Mouse (Mus musculus) right cerebral cortex, postnatal 25 days (tissue): ENCODE data around the gene Mgat1.
"Not testable (repeated sequence)": the region's sequence is repeated elsewhere in the genome, so short reads cannot be mapped to it uniquely, and the experiment has no call there.

Experiments used
- DNase-seq: peaks from one replicate; pipeline ENCODE4 v3.0.0; 2022

Gene Mgat1

DNA sequence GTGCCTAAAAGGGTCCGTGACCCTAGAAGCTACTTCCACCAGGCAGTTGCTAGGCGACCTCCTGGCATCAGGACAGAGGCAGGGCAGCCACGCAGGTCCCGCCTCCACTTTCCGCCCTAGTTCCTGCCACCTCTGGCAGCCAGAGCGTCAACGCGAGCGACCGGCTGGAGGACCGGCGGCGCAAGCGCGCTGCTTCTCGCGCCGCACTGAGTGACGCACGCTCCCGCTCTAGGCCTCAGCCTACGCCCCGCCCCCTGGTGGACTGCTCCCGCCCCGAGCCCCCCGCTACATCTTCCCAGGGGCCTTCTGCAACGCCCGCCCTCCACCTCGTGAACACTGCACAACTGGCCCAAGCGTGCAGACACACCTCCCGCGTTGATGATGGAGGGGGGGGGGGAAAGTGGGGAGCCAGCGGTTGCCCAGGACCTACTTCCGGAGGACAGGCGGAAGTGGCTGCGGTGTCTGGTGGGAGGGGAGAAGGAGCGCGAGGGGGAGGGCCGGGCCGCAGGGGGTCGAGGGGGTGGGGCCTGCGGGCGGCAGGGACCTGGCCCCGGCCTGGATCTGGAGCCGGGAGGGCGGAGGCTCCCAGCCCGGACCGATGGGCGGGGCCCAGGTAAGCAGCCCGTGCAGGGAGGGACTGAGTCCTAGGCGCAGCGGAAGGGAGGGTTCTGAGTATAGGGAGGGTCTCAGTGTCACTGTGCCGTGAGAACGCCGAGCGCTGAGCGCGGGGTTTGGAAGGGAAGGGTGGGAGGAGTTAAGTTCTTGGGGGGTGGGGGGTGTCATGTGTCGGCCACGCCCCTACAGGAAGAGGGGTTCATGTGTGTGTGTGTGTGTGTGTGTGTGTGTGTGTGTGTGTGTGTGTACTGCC is at the start of gene Mgat1:
Gene Mgat1, plus strand, starts transcription at position 465 of the 868 bp plus-strand sequence.
- peak; percentile 92 for DNase-seq

- DNase-seq = not testable (repeated sequence)
Measured at GRCm38 (mm10) chr11:49194771-49195170, 49.2 kb upstream of the Mgat1 start.

DNA sequence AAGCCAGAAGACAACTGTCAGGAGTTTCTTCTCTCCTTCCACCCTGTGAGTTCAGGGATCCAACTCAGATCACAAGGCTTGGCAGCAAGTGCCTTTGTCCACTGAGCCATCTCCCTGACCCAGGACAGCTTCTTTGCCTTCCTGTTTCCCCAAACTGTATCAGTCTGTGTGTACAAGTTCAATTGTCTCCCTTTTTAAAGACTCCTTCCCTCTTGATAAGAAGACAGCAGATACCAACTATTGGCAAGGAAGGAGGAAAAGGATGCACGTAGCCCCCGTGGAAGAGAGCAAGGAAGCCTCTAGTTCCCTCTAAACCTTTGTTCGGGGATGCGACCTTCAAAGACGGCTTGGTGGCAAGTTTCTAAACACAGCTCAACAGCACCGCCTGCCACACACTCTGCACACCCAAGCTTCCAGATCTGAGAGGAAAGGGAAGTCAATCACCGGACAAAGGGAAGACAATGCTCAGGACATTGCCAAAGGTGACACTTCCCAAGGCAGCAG is 48.1 kb upstream of the Mgat1 start:
- no peak for DNase-seq

- DNase-seq = no peak
Measured at GRCm38 (mm10) chr11:49200666-49201065, 43.3 kb upstream of the Mgat1 start.

DNA sequence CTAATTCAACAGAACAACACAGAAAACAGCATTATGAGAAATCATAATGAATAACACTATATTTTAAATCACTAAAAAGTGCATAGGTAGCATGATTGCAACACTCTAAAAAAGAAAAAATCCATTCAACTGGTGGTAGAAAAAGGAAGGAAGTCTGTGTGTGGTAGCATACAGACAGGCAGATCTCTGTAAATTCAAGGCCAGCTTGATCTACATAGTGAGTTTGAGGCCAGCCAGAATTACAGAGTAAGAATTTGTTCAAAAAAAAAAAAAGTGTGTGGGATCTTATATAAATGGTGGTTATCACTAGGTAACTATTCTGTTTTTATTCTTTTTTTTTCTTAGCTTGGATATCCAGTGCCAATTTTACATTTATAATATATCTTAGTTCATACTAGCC is 42.8 kb upstream of the Mgat1 start:
- no peak for DNase-seq

DNA sequence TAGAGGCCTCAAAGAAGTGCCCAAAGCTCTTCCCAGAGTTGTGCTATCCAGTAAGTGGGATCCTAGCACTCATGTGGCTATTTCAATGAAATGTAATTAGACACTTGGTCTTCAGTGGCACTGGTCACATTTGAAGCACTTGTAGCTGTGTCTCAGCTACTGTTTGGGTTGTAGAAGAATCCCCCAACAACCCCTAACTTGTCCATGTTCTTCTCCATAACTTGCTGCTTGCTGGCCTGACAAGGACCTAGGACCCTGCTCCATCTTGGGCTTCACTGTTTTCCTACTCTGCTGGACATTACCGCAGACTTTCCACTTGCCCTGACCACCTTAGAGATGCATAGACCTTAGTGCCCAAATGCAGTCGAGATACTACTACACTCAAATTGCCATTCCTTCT is 41.9 kb upstream of the Mgat1 start:
- DNase-seq = no peak

DNA sequence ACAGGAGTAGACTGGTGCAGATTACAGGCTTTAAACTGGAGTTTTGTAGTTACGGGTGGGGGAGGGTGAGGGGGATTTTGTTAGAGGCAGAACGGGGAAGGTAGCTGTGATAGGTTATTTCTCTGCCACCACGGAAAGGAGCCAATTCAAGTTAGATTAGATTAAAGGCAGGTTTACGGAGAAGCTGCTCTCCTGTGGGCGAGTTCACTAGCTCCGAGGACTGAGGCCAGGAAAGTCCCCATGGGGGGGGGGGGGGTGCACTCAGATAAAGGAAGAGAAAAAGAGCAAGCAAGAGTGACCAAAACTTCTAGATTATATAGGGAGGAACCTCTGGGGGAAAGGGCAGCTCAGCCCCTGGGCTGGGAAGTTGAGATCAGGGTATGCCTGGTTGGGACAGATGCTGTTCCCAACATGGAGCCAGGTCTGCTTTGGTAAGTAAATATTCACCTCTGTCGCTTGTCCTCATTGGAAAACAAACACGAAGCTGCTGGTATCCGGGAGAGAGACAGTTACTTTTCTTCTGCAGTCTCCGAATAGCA is 41.4 kb upstream of the Mgat1 start:
- DNase-seq = peak; percentile 14

DNA sequence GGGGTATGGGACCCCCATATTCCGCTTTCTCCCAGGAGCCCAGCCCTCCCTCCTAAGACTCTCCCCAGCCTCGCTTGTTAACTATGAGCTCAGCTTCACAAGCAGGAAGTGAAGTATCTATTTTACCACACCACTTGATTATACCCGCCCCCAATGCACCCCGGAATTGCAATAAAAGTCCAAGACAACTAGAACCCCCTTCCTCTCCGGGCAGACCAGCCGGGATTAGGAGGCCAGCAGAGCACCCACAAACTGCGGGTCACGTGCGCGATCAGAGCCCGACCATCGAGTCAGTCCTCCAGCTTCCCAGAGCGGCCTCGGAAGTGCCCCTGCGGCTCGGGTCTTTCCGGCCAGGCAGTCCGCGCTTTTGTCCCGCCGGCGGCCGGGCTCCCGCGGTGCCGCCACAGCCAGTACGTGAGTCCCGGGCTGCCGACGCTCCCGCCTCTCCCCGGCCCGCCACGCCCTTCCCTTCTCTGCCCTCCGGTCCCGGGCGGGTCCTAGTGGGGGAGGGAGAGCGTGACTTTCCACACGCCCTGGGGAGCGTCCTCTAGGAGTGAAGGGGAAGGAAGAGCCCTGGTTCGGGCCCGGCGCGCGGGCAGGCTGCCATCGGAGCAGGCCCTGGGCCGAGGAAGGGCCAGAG is 40.7 kb upstream of the Mgat1 start, which contains the start of gene Zfp62:
Gene Zfp62, plus strand, starts transcription at position 164 of the 640 bp plus-strand sequence.
- peak; percentile 92 for DNase-seq

DNA sequence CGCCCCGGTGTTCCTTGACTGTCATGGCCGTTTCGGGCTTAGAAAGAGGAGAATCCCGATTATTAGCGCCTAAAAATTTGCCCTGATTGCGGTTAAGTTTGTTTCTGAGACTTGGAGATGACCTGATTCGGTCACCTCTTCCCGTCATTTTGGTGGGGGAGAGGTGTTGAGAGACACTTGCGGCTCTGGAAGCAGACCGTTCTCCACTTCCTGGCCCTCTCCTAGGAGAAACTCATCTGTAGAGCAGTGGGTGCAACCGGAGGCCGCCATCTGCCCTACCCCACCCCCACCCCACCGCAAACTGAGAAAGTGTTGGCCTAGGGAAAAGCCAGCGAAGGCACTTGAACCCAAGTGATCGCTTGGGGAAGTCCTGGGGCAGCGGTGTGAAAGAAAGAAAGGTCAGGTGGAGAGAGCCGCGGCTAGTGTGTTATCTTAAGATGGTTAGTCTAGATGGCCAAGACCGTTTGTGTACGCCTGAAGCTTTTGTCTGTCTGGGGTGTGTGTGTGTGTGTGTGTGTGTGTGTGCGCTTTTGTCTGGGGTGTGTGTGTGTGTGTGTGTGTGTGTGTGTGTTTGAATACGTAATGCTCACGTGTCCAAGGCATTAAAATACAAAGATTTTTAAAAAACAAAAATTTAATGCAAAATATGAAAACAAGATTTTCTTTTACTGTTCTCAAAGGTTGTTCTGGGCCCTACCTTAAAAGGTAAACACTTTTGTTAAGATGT is 40.1 kb upstream of the Mgat1 start:
- DNase-seq = no peak

GRCm38 (mm10) chr11:49205080-49205590 is 38.9 kb upstream of the Mgat1 start:
- DNase-seq = no peak

DNA sequence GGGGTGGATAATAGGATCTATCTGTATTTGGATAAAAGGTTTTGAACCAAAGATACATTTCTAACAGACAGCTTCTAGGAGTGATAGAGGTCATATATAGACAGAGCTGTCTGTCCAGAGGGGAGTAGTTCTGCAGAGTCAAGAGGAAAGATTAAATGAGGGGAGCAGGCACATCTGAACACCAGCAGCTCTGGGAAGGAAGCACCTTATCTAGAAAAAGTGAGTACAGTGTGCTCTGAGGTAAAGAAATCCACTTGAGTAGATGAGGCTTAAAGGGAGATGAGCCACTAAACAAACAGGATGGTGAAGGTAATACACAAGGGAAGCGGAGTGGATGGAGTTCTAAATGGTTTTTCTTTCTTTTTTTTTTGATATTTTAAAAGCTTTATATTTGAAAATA is 36.5 kb upstream of the Mgat1 start:
- DNase-seq = no peak

DNA sequence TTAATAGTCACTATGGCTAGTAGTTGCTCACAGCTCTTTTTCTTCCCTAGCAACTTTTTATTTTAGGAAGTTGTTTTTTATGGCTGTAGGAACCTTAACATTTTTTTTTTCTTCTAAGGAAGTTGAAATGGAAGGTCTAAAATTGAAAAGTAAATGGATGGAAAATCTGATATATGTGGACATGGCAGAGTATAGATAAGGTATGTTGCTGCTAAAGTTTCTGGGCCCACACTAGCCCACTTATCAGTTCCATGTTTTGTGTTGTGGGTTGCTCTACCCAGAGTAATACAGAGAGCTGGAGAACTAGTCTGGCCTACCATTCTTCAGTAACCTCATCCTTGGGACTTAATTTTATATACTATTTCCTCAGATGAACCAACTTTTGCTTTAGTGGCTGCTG is 31.4 kb upstream of the Mgat1 start:
- no peak for DNase-seq

GRCm38 (mm10) chr11:49213505-49213904 is 30.5 kb upstream of the Mgat1 start:
- DNase-seq = no peak

GRCm38 (mm10) chr11:49219271-49219670 is 24.7 kb upstream of the Mgat1 start:
- DNase-seq = no peak

DNA sequence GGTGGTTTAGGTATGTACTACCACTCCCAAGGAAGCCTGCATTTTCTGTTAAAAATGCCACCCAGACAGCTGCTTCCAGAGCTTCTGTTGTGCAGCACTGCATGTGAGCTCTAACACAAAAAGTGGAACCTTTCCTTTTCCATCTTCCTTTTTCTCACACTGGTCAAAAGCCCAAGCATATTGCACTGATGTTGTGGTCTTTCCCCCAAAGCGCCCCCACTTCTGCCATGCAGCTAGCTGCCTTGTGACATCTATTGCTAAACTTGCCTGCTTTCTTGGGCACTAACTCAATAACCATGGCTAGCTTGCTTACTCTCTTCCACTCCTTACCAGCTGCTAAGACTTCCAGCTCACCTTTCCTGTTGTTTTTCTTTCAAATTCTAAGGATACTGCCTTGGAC is 19.5 kb upstream of the Mgat1 start:
- no peak for DNase-seq

- peak; percentile 32 for DNase-seq
Measured at GRCm38 (mm10) chr11:49232781-49233180, 11.2 kb upstream of the Mgat1 start.

DNA sequence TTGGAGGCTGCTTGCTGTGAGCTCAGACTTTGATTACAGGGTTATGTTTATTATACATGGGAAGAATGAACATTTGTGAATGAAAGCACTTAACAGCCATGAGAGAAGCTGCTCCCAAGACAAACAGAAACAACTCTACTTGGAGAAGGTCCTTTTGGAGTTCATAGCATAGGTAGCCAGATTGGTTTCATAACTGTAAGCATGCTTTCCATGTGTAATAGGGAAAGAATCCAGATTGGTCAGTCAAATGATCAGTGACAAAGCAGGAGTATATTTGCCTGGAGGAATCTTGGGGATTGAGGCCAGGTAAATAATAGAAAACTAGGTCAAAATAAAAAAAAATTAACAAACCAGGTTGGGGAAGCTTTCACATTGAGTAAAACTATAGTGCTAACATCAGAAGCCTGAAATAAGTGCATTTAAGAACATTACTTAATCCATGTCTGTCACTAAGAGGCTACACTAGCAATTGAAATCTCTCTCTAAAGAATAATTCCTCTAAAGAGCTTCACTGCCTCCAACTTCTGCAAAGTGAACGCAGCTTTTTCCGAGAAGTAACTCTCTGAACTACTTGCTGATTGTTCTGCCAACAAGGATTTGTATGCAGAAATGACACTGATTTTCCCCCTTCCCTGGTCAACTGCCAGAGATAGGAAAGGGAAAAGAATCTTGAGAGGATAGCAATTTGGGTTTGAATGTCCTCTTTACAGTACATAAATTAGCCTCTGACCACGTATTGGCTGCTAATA is 8.4 kb upstream of the Mgat1 start:
- DNase-seq = no peak

GRCm38 (mm10) chr11:49236891-49237290 is 7.1 kb upstream of the Mgat1 start:
- DNase-seq = no peak

GRCm38 (mm10) chr11:49237532-49237931 is 6.5 kb upstream of the Mgat1 start:
- DNase-seq = no peak

DNA sequence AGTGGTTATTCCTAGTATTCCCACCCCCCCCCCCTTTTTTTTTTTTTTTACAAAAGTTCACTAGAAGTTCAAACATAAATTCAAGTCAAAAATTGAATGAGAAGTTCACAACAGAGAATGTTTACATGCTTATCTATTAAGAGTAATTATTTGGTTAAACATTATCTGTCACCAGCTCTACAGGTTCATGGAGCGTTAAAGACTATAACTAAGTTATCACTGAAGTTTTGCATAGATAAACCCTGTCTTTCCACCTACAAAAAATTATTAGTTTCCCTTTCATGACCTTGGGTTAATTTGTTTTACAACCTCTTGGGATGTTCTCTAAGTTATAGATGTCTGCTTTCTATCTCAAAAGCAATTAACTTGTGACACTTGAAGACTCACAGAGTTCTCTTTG is 3.7 kb upstream of the Mgat1 start:
- no peak for DNase-seq

- DNase-seq = no peak
Measured at GRCm38 (mm10) chr11:49240874-49241273, 3.1 kb upstream of the Mgat1 start.

GRCm38 (mm10) chr11:49241471-49241870 is 2.5 kb upstream of the Mgat1 start:
- no peak for DNase-seq
